Mouse (Mus musculus): ENCODE measurements around the gene Taf1a. TPM values are rescaled to one million over a fixed set of nuclear protein-coding genes. Genes with fewer than 3 reads are reported as not detected.

Gene Taf1a
- polyA plus RNA-seq, 1 experiment: 15.0 TPM

DNA sequence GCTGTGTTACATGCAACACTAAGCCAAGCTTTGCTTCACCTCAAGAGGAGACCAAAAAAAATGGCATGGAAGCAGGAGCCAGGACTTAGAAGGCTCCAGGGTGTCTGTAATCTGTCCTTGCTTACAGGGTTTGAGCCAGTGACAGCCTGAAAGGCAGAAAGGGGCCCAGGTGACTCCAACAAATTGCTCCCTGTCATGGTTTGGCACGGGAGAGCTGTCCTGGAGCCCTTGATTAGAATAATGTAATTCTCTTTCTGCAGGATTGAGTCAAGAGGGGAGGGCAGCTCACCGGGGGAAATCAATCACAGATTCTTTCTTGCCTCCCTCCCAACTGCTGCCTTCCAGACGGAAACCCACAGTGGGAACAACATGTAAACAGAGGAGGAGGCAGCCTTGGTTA, 64.3 kb downstream of the Taf1a start:
- H3K4me3 ChIP-seq (ENCODE audit: control insufficient read depth, low read depth, low read length): no peak overlapping the region
- H3K4me1 ChIP-seq (ENCODE audit: control insufficient read depth, insufficient read depth, low read length): no peaks in the 10 kb centered on the region
- H3K36me3 ChIP-seq (ENCODE audit: control insufficient read depth, insufficient read depth, low read length): no peaks in the 10 kb centered on the region
- TF ChIP-seq CTCF (IDR thresholded peaks at IDR 0.05; ENCODE audit: control insufficient read depth, insufficient read depth, insufficient replicate concordance, low read depth, low read length) (no peak), POLR2A (IDR thresholded peaks at IDR 0.05; ENCODE audit: control insufficient read depth, low read depth, low read length) (no peak)
- H3K27me3 ChIP-seq (ENCODE audit: control insufficient read depth, insufficient read depth, low read length): no peaks in the 10 kb centered on the region
- no peak overlapping the region for H3K27ac ChIP-seq (ENCODE audit: control insufficient read depth, insufficient read depth, low read depth, low read length)

Other genes starting within 250 kb of the Taf1a start
- gene Disp1, start 167.5 kb upstream of the Taf1a start, polyA plus RNA-seq (2012; rRNA removed): 4.1 and 5.8 TPM in 2 replicates
- gene Aida, start 92.4 kb upstream of the Taf1a start, polyA plus RNA-seq (2012; rRNA removed): 16.0 and 18.9 TPM in 2 replicates
- 7.6 and 8.5 TPM in 2 replicates for gene Brox, start 91.7 kb upstream of the Taf1a start, polyA plus RNA-seq (2012; rRNA removed)
- 60.4 and 79.5 TPM in 2 replicates for gene Mia3, start 19.4 kb upstream of the Taf1a start, polyA plus RNA-seq (2012; rRNA removed)
- 6.2 and 8.6 TPM in 2 replicates for gene Hhipl2, start 29.2 kb downstream of the Taf1a start, polyA plus RNA-seq (2012; rRNA removed)